Mouse (Mus musculus): ENCODE measurements around the gene Tpm1.

Gene Tpm1

GRCm38 (mm10) chr9:67049086-67049824 is at the start of gene Tpm1:
Tpm1 (minus strand) TSS chr9:67049406.
- peak; percentile 90 for DNase-seq (ENCODE audit: extremely low spot score)

- DNase-seq (ENCODE audit: extremely low spot score): no peak
Observed at GRCm38 (mm10) chr9:67094371-67094770, 45.2 kb upstream of the Tpm1 start.

- DNase-seq (ENCODE audit: extremely low spot score): no peak
Observed at GRCm38 (mm10) chr9:67092210-67092609, 43.0 kb upstream of the Tpm1 start.

- no peak for DNase-seq (ENCODE audit: extremely low spot score)
Observed at GRCm38 (mm10) chr9:67091598-67091997, 42.4 kb upstream of the Tpm1 start.

- DNase-seq (ENCODE audit: extremely low spot score): no peak
Observed at GRCm38 (mm10) chr9:67091151-67091550, 41.9 kb upstream of the Tpm1 start.

- DNase-seq (ENCODE audit: extremely low spot score): no peak
Observed at GRCm38 (mm10) chr9:67090633-67091045, 41.4 kb upstream of the Tpm1 start.

GRCm38 (mm10) chr9:67089167-67089566 is 40.0 kb upstream of the Tpm1 start:
- no peak for DNase-seq (ENCODE audit: extremely low spot score)

- DNase-seq (ENCODE audit: extremely low spot score): no peak
Observed at GRCm38 (mm10) chr9:67083801-67084200, 34.6 kb upstream of the Tpm1 start.

- no peak for DNase-seq (ENCODE audit: extremely low spot score)
Observed at GRCm38 (mm10) chr9:67081688-67082087, 32.5 kb upstream of the Tpm1 start.

GRCm38 (mm10) chr9:67077658-67078319 is 28.6 kb upstream of the Tpm1 start:
- DNase-seq (ENCODE audit: extremely low spot score): peak; percentile 45

GRCm38 (mm10) chr9:67077266-67077657 is 28.1 kb upstream of the Tpm1 start:
- no peak for DNase-seq (ENCODE audit: extremely low spot score)

GRCm38 (mm10) chr9:67072182-67072581 is 23.0 kb upstream of the Tpm1 start:
- no peak for DNase-seq (ENCODE audit: extremely low spot score)

GRCm38 (mm10) chr9:67071596-67071995 is 22.4 kb upstream of the Tpm1 start:
- no peak for DNase-seq (ENCODE audit: extremely low spot score)

GRCm38 (mm10) chr9:67071103-67071502 is 21.9 kb upstream of the Tpm1 start:
- DNase-seq (ENCODE audit: extremely low spot score): peak; percentile 23

GRCm38 (mm10) chr9:67066616-67067015 is 17.4 kb upstream of the Tpm1 start:
- DNase-seq (ENCODE audit: extremely low spot score): no peak

- DNase-seq (ENCODE audit: extremely low spot score): no peak
Observed at GRCm38 (mm10) chr9:67059714-67060113, 10.5 kb upstream of the Tpm1 start.

GRCm38 (mm10) chr9:67058366-67058765 is 9.2 kb upstream of the Tpm1 start:
- no peak for DNase-seq (ENCODE audit: extremely low spot score)

- DNase-seq (ENCODE audit: extremely low spot score): no peak
Observed at GRCm38 (mm10) chr9:67050736-67051337, 1.6 kb upstream of the Tpm1 start.

- DNase-seq (ENCODE audit: extremely low spot score): no peak
Observed at GRCm38 (mm10) chr9:67049836-67050235, 630 bp upstream of the Tpm1 start.

GRCm38 (mm10) chr9:67048483-67049085 is 622 bp downstream of the Tpm1 start:
- DNase-seq (ENCODE audit: extremely low spot score): no peak

- peak; percentile 48 for DNase-seq (ENCODE audit: extremely low spot score)
Observed at GRCm38 (mm10) chr9:67047606-67048482, 1.4 kb downstream of the Tpm1 start.
